Mouse (Mus musculus): ENCODE results near the gene Eya2. TPM values are rescaled to one million over a fixed set of nuclear protein-coding genes. Genes with fewer than 3 reads are reported as not detected.
"Not testable (repeated sequence)": the region's sequence is repeated elsewhere in the genome, so short reads cannot be mapped to it uniquely, and the experiment has no call there.

The Eya2 gene
- 0.07 and 0.36 TPM in 2 replicates for polyA plus RNA-seq (2016; fragmentation: Nextera tagmentation; extraction: Ambion mirVana)

DNA sequence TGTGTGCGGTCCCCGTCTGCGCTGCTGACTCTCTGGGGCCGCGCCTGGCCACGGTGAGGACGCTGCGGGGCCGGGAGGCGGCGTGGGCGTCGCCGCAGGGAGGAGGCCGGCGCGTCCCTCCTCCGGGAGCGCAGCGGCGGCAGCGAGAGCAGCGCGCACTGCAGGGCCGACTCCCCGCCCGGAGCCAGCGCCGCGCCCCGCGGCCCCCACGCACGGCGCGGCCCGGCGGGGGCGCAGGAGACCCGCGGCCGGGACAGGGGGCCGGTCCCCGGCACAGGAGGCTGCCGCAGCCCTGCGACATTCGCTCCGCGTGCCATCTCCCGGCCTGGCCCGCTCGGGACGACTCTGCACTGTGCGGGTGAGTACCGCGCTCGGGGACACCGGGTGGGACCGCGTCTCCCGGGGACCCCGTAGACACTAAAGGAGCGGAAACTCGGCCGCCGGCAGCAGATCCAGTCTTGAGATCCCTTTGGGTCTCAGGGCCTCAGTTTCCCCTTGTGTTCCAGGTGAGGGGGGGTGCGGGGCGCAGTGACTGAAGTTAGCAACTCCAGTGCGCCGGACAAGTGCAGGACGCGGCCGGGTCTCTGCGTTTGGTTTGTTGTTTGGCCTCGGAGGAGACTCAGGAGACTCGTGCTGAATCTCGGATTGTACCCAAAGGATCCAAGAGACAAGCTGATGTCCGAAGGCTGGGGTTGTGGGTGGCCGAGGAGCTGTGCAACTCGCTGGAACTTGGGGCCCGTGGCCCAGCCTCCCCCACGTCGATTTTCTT, at the start of gene Eya2:
Eya2 (plus strand) TSS at position 126 of the 769 bp plus-strand sequence.
- 2% methylated on average over 81 of the region's 83 CpGs for WGBS (ENCODE audit: insufficient replicate concordance)
- no peak within 1 kb of the TSS for H3K9ac ChIP-seq
- H3K4me2 ChIP-seq: peak within 1 kb of the TSS; percentile 57
- no peaks in the 10 kb centered on the region for H3K36me3 ChIP-seq
- no peak for ATAC-seq
- no peaks in the 10 kb centered on the region for H3K4me1 ChIP-seq
- H3K9me3 ChIP-seq (replicated peaks): no peaks in the 10 kb centered on the region
- H3K27ac ChIP-seq: no peak within 1 kb of the TSS
- peaks cover 67% of the 10 kb centered on the region for H3K27me3 ChIP-seq (replicated peaks)
- H3K4me3 ChIP-seq: peak within 1 kb of the TSS; percentile 34

DNA sequence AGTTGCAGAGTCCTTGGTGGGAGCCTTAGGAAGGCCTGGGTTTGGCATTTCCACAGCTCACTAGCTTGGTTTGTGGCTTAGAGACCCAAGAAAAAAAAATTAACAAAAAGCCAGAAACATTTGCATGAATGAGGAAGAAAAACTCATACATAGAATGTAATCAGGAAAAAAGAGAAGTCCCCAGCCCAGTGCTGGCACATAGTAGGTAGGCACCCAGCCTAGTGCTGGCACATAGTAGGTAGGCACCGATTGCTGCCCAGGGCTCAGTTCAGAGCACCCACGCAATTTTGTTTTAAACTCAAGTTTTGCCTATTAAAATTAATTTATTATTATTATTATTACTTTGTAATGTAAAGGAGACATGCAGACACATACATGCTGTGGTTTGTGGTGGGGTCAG, 49.1 kb upstream of the Eya2 start:
- peaks cover 21% of the 10 kb centered on the region for H3K27me3 ChIP-seq (replicated peaks)
- no peaks in the 10 kb centered on the region for H3K4me1 ChIP-seq
- no peak overlapping the region for H3K4me2 ChIP-seq
- H3K9ac ChIP-seq: no peak overlapping the region
- no peaks in the 10 kb centered on the region for H3K36me3 ChIP-seq
- WGBS (ENCODE audit: insufficient replicate concordance): 69% methylated on average over 2 of the region's 2 CpGs
- H3K27ac ChIP-seq: no peak overlapping the region
- no peak for ATAC-seq
- H3K9me3 ChIP-seq (replicated peaks): no peaks in the 10 kb centered on the region
- H3K4me3 ChIP-seq: no peak overlapping the region

DNA sequence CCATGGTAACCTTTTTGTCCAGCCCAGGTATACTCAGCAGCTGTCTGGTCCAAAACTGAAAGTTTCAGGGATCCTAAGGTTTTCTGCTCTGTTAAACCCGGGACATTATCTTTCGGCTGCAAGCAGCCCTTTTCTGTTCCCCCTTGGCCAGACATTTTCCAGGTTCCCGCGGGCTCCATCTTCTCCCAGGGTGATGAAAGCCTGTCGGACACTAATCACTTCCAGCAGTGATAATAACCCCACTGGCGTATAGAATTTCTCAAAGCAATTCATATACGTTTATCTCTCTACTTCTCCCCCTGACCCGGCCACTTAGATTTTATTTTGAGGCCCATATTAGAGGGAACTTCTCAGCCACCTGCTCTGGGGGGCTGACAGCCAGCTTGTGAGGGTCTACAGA, 48.5 kb upstream of the Eya2 start:
- no peaks in the 10 kb centered on the region for H3K36me3 ChIP-seq
- no peak overlapping the region for H3K4me3 ChIP-seq
- peaks cover 21% of the 10 kb centered on the region for H3K27me3 ChIP-seq (replicated peaks)
- no peak overlapping the region for H3K4me2 ChIP-seq
- 63% methylated on average over 8 of the region's 8 CpGs for WGBS (ENCODE audit: insufficient replicate concordance)
- H3K27ac ChIP-seq: no peak overlapping the region
- H3K9ac ChIP-seq: no peak overlapping the region
- no peak for ATAC-seq
- H3K9me3 ChIP-seq (replicated peaks): no peaks in the 10 kb centered on the region
- no peaks in the 10 kb centered on the region for H3K4me1 ChIP-seq

DNA sequence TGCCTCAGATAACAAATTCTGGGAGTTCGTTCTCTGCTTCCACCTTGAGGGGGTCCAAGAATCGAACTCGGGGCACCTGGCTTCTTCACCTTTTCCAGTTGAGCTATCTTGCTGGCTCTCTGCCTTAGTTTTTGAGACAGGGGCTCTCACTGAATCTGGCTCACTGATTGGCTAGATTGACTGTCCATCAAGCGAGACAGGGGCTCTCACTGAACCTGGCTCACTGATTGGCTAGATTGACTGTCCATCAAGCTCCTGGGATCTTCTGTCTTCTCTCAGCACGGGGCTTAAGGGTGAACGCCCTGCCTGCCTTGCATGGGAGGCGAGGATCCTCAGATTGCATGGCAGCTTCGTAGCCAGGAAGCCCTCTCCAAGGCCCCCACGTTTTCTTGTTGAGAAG, 47.4 kb upstream of the Eya2 start:
- ATAC-seq: no peak
- H3K4me3 ChIP-seq: no peak overlapping the region
- no peak overlapping the region for H3K4me2 ChIP-seq
- H3K36me3 ChIP-seq: no peaks in the 10 kb centered on the region
- 36% methylated on average over 9 of the region's 9 CpGs for WGBS (ENCODE audit: insufficient replicate concordance)
- no peak overlapping the region for H3K27ac ChIP-seq
- no peaks in the 10 kb centered on the region for H3K9me3 ChIP-seq (replicated peaks)
- H3K9ac ChIP-seq: no peak overlapping the region
- no peaks in the 10 kb centered on the region for H3K4me1 ChIP-seq
- peaks cover 19% of the 10 kb centered on the region for H3K27me3 ChIP-seq (replicated peaks)

DNA sequence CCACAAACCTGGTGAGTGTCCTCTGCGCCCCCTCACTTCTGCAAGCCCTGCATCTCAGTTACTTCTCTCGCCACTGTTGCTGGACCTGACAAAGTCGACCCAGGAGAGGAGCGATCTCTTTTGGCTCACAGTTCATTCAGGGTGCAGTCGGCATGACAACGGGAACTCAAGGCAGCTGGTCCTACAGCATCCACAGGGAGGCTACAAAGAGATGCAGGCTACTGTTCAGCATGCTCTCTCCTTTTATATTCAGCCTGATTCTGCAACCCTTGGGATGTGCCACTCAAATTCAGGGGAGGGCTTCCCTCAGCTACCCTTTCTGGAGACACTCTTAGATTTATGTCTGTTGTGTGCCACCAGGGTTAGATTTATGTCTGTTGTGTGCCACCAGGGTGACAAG, 46.2 kb upstream of the Eya2 start:
- Histone ChIP-seq H3K36me3 (no peaks in the 10 kb centered on the region), H3K27ac (no peak overlapping the region), H3K4me3 (no peak overlapping the region), H3K9me3 (replicated peaks) (no peaks in the 10 kb centered on the region), H3K4me2 (no peak overlapping the region), H3K4me1 (no peaks in the 10 kb centered on the region), H3K27me3 (replicated peaks) (peaks cover 21% of the 10 kb centered on the region; the same call in 1 of the 2 replicates), H3K9ac (no peak overlapping the region)
- no peak for ATAC-seq
- WGBS (ENCODE audit: insufficient replicate concordance): 68% methylated on average over 6 of the region's 6 CpGs

DNA sequence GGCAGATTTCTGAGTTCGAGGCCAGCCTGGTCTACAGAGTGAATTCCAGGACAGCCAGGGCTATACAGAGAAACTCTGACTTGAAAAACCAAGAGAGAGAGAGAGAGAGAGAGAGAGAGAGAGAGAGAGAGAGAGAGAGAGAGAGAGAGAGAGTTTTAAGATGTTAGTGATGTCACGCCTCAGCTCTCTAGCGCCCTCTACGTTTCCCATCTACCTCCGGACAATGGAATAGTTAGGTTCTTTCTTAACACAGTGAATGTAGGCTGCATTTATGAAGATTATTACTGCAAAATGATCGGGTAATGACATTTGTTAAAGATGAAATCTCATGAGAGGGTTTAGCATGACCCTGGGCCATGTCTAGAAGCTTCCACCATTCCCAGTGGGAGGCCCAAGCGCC, 44.4 kb upstream of the Eya2 start:
- H3K27ac ChIP-seq; H3K4me3 ChIP-seq; H3K9ac ChIP-seq; H3K4me1 ChIP-seq; ATAC-seq; H3K36me3 ChIP-seq; H3K9me3 ChIP-seq (replicated peaks); H3K4me2 ChIP-seq: not testable (repeated sequence)
- peaks cover 16% of the 10 kb centered on the region; the same call in 1 of the 2 replicates for H3K27me3 ChIP-seq (replicated peaks)
- 61% methylated on average over 7 of the region's 7 CpGs for WGBS (ENCODE audit: insufficient replicate concordance)

DNA sequence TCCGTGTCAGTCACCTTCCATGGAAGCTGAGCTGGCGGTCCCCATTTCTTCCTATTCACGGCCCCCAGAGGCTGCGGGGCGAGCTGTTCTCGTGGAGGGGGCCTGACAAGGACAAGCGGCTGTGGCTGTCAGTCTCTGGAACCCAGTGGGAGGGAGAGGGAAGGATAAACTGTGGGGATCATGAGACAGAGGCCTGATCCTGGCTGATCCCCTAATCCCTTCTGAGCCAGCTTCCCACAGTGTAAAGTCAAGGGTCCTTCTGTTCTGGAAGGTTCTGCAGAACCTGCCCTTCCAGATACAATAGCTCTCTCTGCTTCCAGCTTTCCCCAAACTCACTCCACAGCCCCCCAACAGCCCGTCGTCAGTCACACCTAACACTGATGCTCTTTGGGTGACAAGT, 40.8 kb upstream of the Eya2 start:
- Histone ChIP-seq H3K9ac (no peak overlapping the region), H3K27me3 (replicated peaks) (peaks cover 17% of the 10 kb centered on the region; the same call in 1 of the 2 replicates), H3K4me2 (no peak overlapping the region), H3K36me3 (no peaks in the 10 kb centered on the region), H3K9me3 (replicated peaks) (no peaks in the 10 kb centered on the region), H3K4me3 (no peak overlapping the region), H3K27ac (no peak overlapping the region), H3K4me1 (no peaks in the 10 kb centered on the region)
- WGBS (ENCODE audit: insufficient replicate concordance): 70% methylated on average over 9 of the region's 9 CpGs
- no peak for ATAC-seq

DNA sequence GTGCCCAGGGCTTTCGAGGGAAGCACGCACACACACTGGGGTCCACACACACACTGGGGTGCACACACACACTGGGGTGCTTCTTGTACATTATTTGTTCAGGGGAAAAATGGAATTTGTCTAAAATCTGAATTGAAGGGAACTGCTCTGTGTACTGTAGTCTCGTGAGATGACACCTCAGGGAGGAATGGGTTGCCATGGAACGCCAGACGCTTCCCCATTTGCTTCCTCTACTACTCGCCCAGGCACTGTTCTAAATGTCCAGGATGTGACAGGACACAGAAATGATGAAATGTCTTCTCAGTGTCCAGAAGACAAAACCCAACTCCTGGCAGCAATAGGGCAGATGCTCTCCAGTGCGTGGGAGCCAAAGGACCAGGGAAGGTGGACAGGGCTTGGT, 37.6 kb upstream of the Eya2 start:
- no peaks in the 10 kb centered on the region for H3K4me1 ChIP-seq
- H3K4me3 ChIP-seq: no peak overlapping the region
- H3K9ac ChIP-seq: no peak overlapping the region

DNA sequence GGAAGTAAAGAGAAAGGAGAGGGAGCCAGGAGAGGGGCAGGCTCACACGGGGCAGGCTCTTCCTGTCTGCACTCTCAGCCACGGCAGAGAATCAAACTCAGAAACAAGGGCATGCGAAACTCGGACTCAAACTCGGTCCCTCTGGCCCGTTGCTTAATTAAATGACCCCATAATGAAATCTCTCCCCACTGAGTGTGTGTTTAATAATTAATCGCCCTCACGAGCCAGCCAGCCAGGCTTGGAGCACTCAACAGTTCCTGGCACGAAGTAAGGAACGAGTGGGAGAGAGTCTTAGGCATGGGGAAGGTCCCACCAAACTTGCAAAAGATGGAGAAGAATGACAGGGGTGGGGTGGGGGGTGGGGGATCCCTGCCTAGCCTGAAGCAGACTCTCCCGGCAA, 35.9 kb upstream of the Eya2 start:
- no peaks in the 10 kb centered on the region for H3K9me3 ChIP-seq (replicated peaks)
- H3K4me3 ChIP-seq: no peak overlapping the region
- H3K4me2 ChIP-seq: no peak overlapping the region
- ATAC-seq: no peak
- no peak overlapping the region for H3K27ac ChIP-seq
- H3K9ac ChIP-seq: no peak overlapping the region
- WGBS (ENCODE audit: insufficient replicate concordance): 40% methylated on average over 11 of the region's 11 CpGs
- peaks cover 7% of the 10 kb centered on the region; the same call in 1 of the 2 replicates for H3K4me1 ChIP-seq
- H3K36me3 ChIP-seq: no peaks in the 10 kb centered on the region
- H3K27me3 ChIP-seq (replicated peaks): peaks cover 36% of the 10 kb centered on the region

More for the DNA sequence above, 37.6 kb upstream of the Eya2 start:
- no peaks in the 10 kb centered on the region for H3K36me3 ChIP-seq
- 61% methylated on average over 7 of the region's 7 CpGs for WGBS (ENCODE audit: insufficient replicate concordance)
- peaks cover 34% of the 10 kb centered on the region for H3K27me3 ChIP-seq (replicated peaks)
- no peak overlapping the region for H3K4me2 ChIP-seq
- no peaks in the 10 kb centered on the region for H3K9me3 ChIP-seq (replicated peaks)
- ATAC-seq: no peak
- H3K27ac ChIP-seq: no peak overlapping the region

DNA sequence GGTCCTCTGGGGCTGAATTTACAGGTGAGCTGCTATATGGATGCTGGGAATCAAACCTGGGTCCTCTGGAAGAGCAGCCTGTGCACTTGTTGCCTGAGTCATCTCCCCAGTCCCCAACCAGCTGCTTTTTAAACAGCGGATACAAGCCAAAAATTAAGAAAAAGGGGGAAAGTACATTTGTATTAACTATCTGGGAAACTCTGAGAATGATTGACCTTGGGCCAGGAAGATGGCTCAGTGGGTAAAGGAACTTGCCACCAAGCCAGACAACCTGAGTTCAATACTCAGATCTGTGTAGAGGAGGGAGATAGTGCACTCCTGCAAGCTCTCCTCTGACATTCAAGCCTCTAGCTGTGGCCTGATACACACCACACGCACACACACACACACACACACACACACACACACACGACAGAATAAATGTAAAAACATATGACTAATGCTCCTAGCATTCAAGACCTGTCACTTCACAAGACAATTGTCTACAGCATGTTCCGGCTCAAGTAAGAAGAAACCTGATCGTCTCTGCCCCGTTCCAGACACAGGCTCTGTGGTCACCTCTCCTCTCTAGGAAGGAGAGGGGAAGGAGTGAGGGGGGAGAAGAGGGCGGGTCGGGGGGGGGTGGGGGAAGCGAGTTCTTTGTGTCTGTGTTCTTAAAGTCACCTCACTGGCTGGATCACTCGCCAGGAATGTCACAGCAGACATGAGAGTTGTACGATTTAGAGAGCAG, 35.2 kb upstream of the Eya2 start:
- no peak overlapping the region for H3K4me2 ChIP-seq
- H3K36me3 ChIP-seq: no peaks in the 10 kb centered on the region
- no peaks in the 10 kb centered on the region for H3K9me3 ChIP-seq (replicated peaks)
- ATAC-seq: no peak
- peaks cover 7% of the 10 kb centered on the region; the same call in 1 of the 2 replicates for H3K4me1 ChIP-seq
- 19% methylated on average over 11 of the region's 11 CpGs for WGBS (ENCODE audit: insufficient replicate concordance)
- no peak overlapping the region for H3K4me3 ChIP-seq
- H3K27me3 ChIP-seq (replicated peaks): peaks cover 44% of the 10 kb centered on the region
- no peak overlapping the region for H3K9ac ChIP-seq
- no peak overlapping the region for H3K27ac ChIP-seq

DNA sequence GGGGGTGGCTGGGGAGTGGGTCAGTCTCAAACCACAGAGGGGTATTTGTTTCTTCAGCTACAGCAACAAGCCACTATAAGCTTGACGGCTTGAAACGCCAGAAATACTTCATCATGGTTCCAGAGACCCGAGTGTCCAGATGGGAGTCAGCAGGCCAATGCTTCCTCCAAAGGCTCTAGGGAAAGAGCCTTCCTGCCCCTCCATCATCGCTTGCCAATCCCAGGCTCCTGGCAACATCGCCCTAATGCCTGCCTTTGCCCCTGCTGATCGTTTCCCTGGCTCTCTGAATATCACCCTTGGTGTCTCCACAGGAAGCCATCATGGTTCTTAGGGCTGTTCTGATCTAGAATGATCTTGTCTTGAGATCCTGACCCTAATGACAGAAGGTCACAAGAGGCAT, 33.0 kb upstream of the Eya2 start:
- WGBS (ENCODE audit: insufficient replicate concordance): 63% methylated on average over 6 of the region's 6 CpGs
- Histone ChIP-seq H3K9me3 (replicated peaks) (no peaks in the 10 kb centered on the region), H3K4me2 (no peak overlapping the region), H3K27ac (no peak overlapping the region), H3K9ac (no peak overlapping the region), H3K4me3 (no peak overlapping the region), H3K36me3 (no peaks in the 10 kb centered on the region), H3K4me1 (peaks cover 7% of the 10 kb centered on the region; the same call in 1 of the 2 replicates), H3K27me3 (replicated peaks) (peaks cover 58% of the 10 kb centered on the region)
- no peak for ATAC-seq

DNA sequence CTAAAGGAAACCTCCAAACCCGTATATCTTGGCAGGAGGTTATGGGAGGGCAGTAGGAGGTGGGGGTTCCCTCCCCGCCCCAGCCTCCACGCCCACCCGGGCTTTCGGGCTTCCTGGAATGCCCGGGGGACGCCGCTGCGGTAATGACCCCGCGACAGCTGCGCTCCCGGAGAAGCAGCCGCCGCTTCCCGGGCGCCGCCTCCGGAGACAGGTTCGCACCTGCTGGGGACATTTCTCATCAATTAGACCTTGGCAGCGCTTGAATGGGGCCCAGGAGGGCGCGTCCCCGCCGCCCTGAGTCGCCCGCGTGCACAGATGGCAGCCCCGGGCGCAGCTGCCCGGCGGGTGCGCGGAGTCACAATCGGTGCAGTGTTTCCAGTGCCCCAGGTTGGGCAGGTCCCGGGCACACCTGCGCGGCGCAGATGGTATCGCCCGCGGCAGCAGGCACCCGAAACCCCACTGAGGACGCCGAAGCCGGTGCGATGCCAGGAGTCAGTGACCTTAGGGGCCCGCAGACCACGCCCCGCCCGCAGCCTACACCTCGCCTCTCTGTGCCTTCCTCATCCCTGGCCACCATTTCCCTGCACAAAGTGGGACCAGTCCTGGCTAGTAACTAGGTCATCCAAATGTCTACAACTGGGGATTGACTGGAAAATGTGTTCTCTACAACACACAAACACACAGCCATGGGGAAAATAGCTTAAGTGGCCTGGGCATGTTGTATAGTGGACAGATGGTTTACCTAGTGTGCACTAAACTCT, 31.4 kb upstream of the Eya2 start:
- no peak for ATAC-seq

More for the DNA sequence above, 31.4 kb upstream of the Eya2 start:
- Histone ChIP-seq H3K4me2 (peak overlapping the region; percentile 64), H3K9ac (no peak overlapping the region), H3K4me1 (peaks cover 7% of the 10 kb centered on the region; the same call in 1 of the 2 replicates), H3K9me3 (replicated peaks) (no peaks in the 10 kb centered on the region), H3K4me3 (peak overlapping the region; percentile 37), H3K27ac (no peak overlapping the region), H3K36me3 (no peaks in the 10 kb centered on the region), H3K27me3 (replicated peaks) (peaks cover 58% of the 10 kb centered on the region)
- WGBS (ENCODE audit: insufficient replicate concordance): 4% methylated on average over 52 of the region's 52 CpGs
